Mouse (Mus musculus): Measurements from ENCODE around the gene Nol8.

- TF ChIP-seq CTCF (IDR thresholded peaks at IDR 0.05; ENCODE audit: low read depth) (no peak), EP300 (IDR thresholded peaks at IDR 0.05; ENCODE audit: low read depth) (no peak)
These were observed 31.4 kb downstream of the Nol8 start for GRCm38 (mm10) chr13:49684266-49684665.
